Mouse (Mus musculus) MEL (cell line): ENCODE data around the gene Gucd1. TPM values are rescaled to one million over a fixed set of nuclear protein-coding genes. Genes with fewer than 3 reads are reported as not detected.

ENCODE experiments used
- DNase-seq: peaks from one replicate; pipeline ENCODE4 v3.0.0; 2011; ENCODE audit warnings: low read depth, low spot score
- H3K27ac ChIP-seq: 2 replicates; pipeline ENCODE4 v1.5.1; 2012; ENCODE audit warnings: low read depth, mild to moderate bottlenecking, control low read depth, low read length, moderate library complexity; ENCODE audit not compliant: control insufficient read depth
- H3K27me3 ChIP-seq, 2 experiments: fragments of 150-350 bp in 1 of 2; sonication (generic) in 1 of 2; 2 replicates each; pipeline ENCODE4 v1.6.1; 2012; ENCODE audit warnings: low read length in 2 of 2, mild to moderate bottlenecking in 2 of 2, improper control_type of control experiment in 1 of 2, moderate library complexity in 1 of 2; ENCODE audit not compliant: insufficient read depth in 2 of 2, control insufficient read depth in 1 of 2
- H3K36me3 ChIP-seq, 2 experiments: 2 replicates each; pipeline ENCODE4 v1.6.1; 2012 to 2014; ENCODE audit warnings: low read length in 2 of 2, improper control_type of control experiment in 1 of 2, inconsistent platforms in 1 of 2, mild to moderate bottlenecking in 1 of 2; ENCODE audit not compliant: insufficient read depth in 2 of 2, control insufficient read depth in 1 of 2
- H3K4me1 ChIP-seq, 2 experiments: fragments of 150-350 bp in 1 of 2; sonication (generic) in 1 of 2; 2 replicates each; pipeline ENCODE4 v1.6.1; 2012; ENCODE audit warnings: low read length in 2 of 2, improper control_type of control experiment in 1 of 2, mild to moderate bottlenecking in 1 of 2; ENCODE audit not compliant: insufficient read depth in 2 of 2, control insufficient read depth in 1 of 2
- H3K4me3 ChIP-seq, 2 experiments: fragments of 150-350 bp in 1 of 2; sonication (generic) in 1 of 2; 2 replicates each; pipeline ENCODE4 v1.5.1; 2012; ENCODE audit warnings: low read depth in 2 of 2, low read length in 2 of 2, mild to moderate bottlenecking in 2 of 2, moderate library complexity in 2 of 2, control low read depth in 1 of 2, improper control_type of control experiment in 1 of 2; ENCODE audit not compliant: control insufficient read depth in 1 of 2, insufficient read depth in 1 of 2
- H3K79me2 ChIP-seq: 2 replicates; pipeline ENCODE4 v1.6.1; 2012; ENCODE audit warnings: mild to moderate bottlenecking, low read length, moderate library complexity; ENCODE audit not compliant: control insufficient read depth, poor library complexity, insufficient read depth
- H3K9ac ChIP-seq: 2 replicates; pipeline ENCODE4 v1.6.1; 2012; ENCODE audit warnings: low read depth, mild to moderate bottlenecking, control low read depth, low read length, moderate library complexity; ENCODE audit not compliant: control insufficient read depth, poor library complexity, severe bottlenecking
- H3K9me3 ChIP-seq: fragments of 150-350 bp; sonication (generic); replicated peaks from 2 replicates; pipeline ENCODE4 v1.6.1; 2012; ENCODE audit warnings: mild to moderate bottlenecking, low read length, improper control_type of control experiment, moderate library complexity; ENCODE audit not compliant: insufficient read depth
- BHLHE40 ChIP-seq: IDR thresholded peaks from 2 replicates; pipeline ENCODE4 v1.6.1; 2012; ENCODE audit warnings: low read depth, mild to moderate bottlenecking, inconsistent platforms, low read length, improper control_type of control experiment, borderline replicate concordance
- CHD1 ChIP-seq: IDR thresholded peaks from 2 replicates; pipeline ENCODE4 v1.6.1; 2012; ENCODE audit warnings: low read depth, mild to moderate bottlenecking, inconsistent platforms, low read length, improper control_type of control experiment
- EP300 ChIP-seq, 2 experiments: IDR thresholded peaks; 2 replicates each; pipeline ENCODE4 v1.6.1; 2011; ENCODE audit warnings: improper control_type of control experiment in 2 of 2, low read length in 2 of 2, low read depth in 1 of 2, mild to moderate bottlenecking in 1 of 2
- GABPA ChIP-seq: IDR thresholded peaks from 2 replicates; pipeline ENCODE4 v1.6.1; 2012; ENCODE audit warnings: low read depth, mild to moderate bottlenecking, inconsistent platforms, low read length, improper control_type of control experiment, moderate library complexity
- GATA1 ChIP-seq: IDR thresholded peaks from 2 replicates; pipeline ENCODE4 v1.6.1; 2011; ENCODE audit warnings: low read depth, low read length, improper control_type of control experiment
- HCFC1 ChIP-seq: IDR thresholded peaks from 2 replicates; pipeline ENCODE4 v1.6.1; 2012; ENCODE audit warnings: low read depth, mild to moderate bottlenecking, inconsistent platforms, low read length, improper control_type of control experiment, moderate library complexity
- JUND ChIP-seq: IDR thresholded peaks from 2 replicates; pipeline ENCODE4 v1.6.1; 2011; ENCODE audit warnings: low read depth, mild to moderate bottlenecking, improper control_type of control experiment, low read length
- KAT2A ChIP-seq: conservative IDR thresholded peaks from 2 replicates; pipeline ENCODE4 v1.6.1; 2012; ENCODE audit warnings: low read depth, low read length, improper control_type of control experiment, inconsistent platforms
- MAFK ChIP-seq: IDR thresholded peaks from 2 replicates; pipeline ENCODE4 v1.6.1; 2011; ENCODE audit warnings: low read depth, mild to moderate bottlenecking, low read length, improper control_type of control experiment, borderline replicate concordance
- MAX ChIP-seq: IDR thresholded peaks from 2 replicates; pipeline ENCODE4 v1.6.1; 2011; ENCODE audit warnings: low read length, improper control_type of control experiment
- MYB ChIP-seq: IDR thresholded peaks from 2 replicates; pipeline ENCODE4 v1.6.1; 2011; ENCODE audit warnings: mild to moderate bottlenecking, low read depth, low read length, improper control_type of control experiment
- MYC ChIP-seq: IDR thresholded peaks from 2 replicates; pipeline ENCODE4 v1.6.1; 2011; ENCODE audit warnings: low read depth, mild to moderate bottlenecking, low read length, improper control_type of control experiment, moderate library complexity
- NRF1 ChIP-seq: IDR thresholded peaks from 2 replicates; pipeline ENCODE4 v1.6.1; 2014; ENCODE audit warnings: low read depth, mild to moderate bottlenecking, inconsistent platforms, low read length, improper control_type of control experiment, moderate library complexity; ENCODE audit not compliant: poor library complexity, insufficient read depth, severe bottlenecking
- POLR2A ChIP-seq, 2 experiments: IDR thresholded peaks; 2 replicates each; pipeline ENCODE4 v1.6.1; 2011 to 2012; ENCODE audit warnings: low read length in 2 of 2, mild to moderate bottlenecking in 2 of 2, control low read depth in 1 of 2, improper control_type of control experiment in 1 of 2, low read depth in 1 of 2, moderate library complexity in 1 of 2; ENCODE audit not compliant: control insufficient read depth in 1 of 2, insufficient read depth in 1 of 2, poor library complexity in 1 of 2
- POLR2AphosphoS2 ChIP-seq: IDR thresholded peaks from 2 replicates; pipeline ENCODE4 v1.6.1; 2011; ENCODE audit warnings: low read length, improper control_type of control experiment
- POLR2AphosphoS5 ChIP-seq: IDR thresholded peaks from 2 replicates; pipeline ENCODE4 v1.6.1; 2012; ENCODE audit warnings: low read depth, borderline replicate concordance, mild to moderate bottlenecking, inconsistent platforms, low read length, moderate library complexity, mixed read lengths
- RAD21 ChIP-seq: IDR thresholded peaks from 2 replicates; pipeline ENCODE4 v1.6.1; 2011; ENCODE audit warnings: mild to moderate bottlenecking, low read depth, low read length, improper control_type of control experiment
- RCOR1 ChIP-seq: IDR thresholded peaks from 2 replicates; pipeline ENCODE4 v1.6.1; 2012; ENCODE audit warnings: low read depth, mild to moderate bottlenecking, inconsistent platforms, low read length, improper control_type of control experiment
- SIN3A ChIP-seq: IDR thresholded peaks from 2 replicates; pipeline ENCODE4 v1.6.1; 2012; ENCODE audit warnings: low read length, improper control_type of control experiment, inconsistent platforms
- SMC3 ChIP-seq: IDR thresholded peaks from 2 replicates; pipeline ENCODE4 v1.6.1; 2011; ENCODE audit warnings: low read depth, low read length, improper control_type of control experiment
- TAL1 ChIP-seq: IDR thresholded peaks from 2 replicates; pipeline ENCODE4 v1.6.1; 2012; ENCODE audit warnings: mild to moderate bottlenecking, inconsistent platforms, low read length, moderate library complexity, mixed read lengths
- TBP ChIP-seq: IDR thresholded peaks from 2 replicates; pipeline ENCODE4 v1.8.0; 2011; ENCODE audit warnings: low read depth, low read length, improper control_type of control experiment
- TCF12 ChIP-seq: IDR thresholded peaks from 2 replicates; pipeline ENCODE4 v1.6.1; 2014; ENCODE audit warnings: low read depth, mild to moderate bottlenecking, inconsistent platforms, low read length, improper control_type of control experiment, moderate library complexity
- UBTF ChIP-seq: IDR thresholded peaks from 2 replicates; pipeline ENCODE4 v1.6.1; 2012; ENCODE audit warnings: low read depth, mild to moderate bottlenecking, inconsistent platforms, low read length, improper control_type of control experiment, moderate library complexity, borderline replicate concordance; ENCODE audit not compliant: insufficient read depth
- USF1 ChIP-seq: IDR thresholded peaks from 2 replicates; pipeline ENCODE4 v1.6.1; 2014; ENCODE audit warnings: low read depth, mild to moderate bottlenecking, inconsistent platforms, low read length, improper control_type of control experiment, moderate library complexity
- USF2 ChIP-seq, 2 experiments: IDR thresholded peaks; 2 replicates each; pipeline ENCODE4 v1.6.1; 2011 to 2012; ENCODE audit warnings: improper control_type of control experiment in 2 of 2, low read length in 2 of 2, borderline replicate concordance in 1 of 2, inconsistent platforms in 1 of 2, low read depth in 1 of 2, mild to moderate bottlenecking in 1 of 2; ENCODE audit not compliant: insufficient read depth in 1 of 2
- ZC3H11A ChIP-seq: IDR thresholded peaks from 2 replicates; pipeline ENCODE4 v1.6.1; 2012; ENCODE audit warnings: low read depth, mild to moderate bottlenecking, inconsistent platforms, low read length, improper control_type of control experiment
- ZKSCAN1 ChIP-seq: IDR thresholded peaks from 2 replicates; pipeline ENCODE4 v1.6.1; 2012; ENCODE audit warnings: low read depth, mild to moderate bottlenecking, inconsistent platforms, low read length, improper control_type of control experiment, moderate library complexity
- ZMIZ1 ChIP-seq: IDR thresholded peaks from 2 replicates; pipeline ENCODE4 v1.6.1; 2012; ENCODE audit warnings: low read depth, mild to moderate bottlenecking, inconsistent platforms, low read length, improper control_type of control experiment, moderate library complexity
- polyA plus RNA-seq, 2 experiments: library from polyadenylated mRNA; stranded (reverse) in 1 of 2; unstranded in 1 of 2; fragments of >175 nt in 1 of 2; fragments of >200 nt in 1 of 2; gene quantifications; 2 replicates each; pipeline versions ENCODE4 v1.2.1 to v1.2.4; 2012; ENCODE audit warnings: low replicate concordance in 2 of 2, low read depth in 1 of 2; ENCODE audit not compliant: insufficient read length in 2 of 2, insufficient read depth in 1 of 2, missing spikeins in 1 of 2
- total RNA-seq: library from RNA; depleted of rRNA; stranded (reverse); fragments of 300-350 nt; gene quantifications from 2 replicates; pipeline ENCODE4 v1.2.3, GENCODE M21; 2012

The Gucd1 gene
- total and polyA plus RNA-seq, 3 experiments, result 18.7 to 30.7 TPM; not detected in 1

GRCm38 (mm10) chr10:75341936-75342335 lies 175.8 kb downstream of the Gucd1 start:
- no peak overlapping the region for H3K9ac ChIP-seq
- peaks cover 0 to 3% of the 10 kb centered on the region in 2 experiments; a peak in 2 of 4 replicates for H3K27me3 ChIP-seq
- H3K36me3 ChIP-seq, result no peaks in the 10 kb centered on the region
- H3K4me3 ChIP-seq, result no peak overlapping the region
- no peaks in the 10 kb centered on the region for H3K79me2 ChIP-seq
- no peak overlapping the region for H3K27ac ChIP-seq
- H3K4me1 ChIP-seq, result no peaks in the 10 kb centered on the region
- DNase-seq, result no peak
- no peak for TF ChIP-seq POLR2AphosphoS5
- no peak for TF ChIP-seq BHLHE40
- no peak for TF ChIP-seq GATA1
- no peak for TF ChIP-seq JUND
- no peak for TF ChIP-seq SIN3A
- no peak for TF ChIP-seq HCFC1
- TF ChIP-seq POLR2AphosphoS2, result no peak
- no peak for TF ChIP-seq POLR2A (IDR thresholded peaks at IDR 0.05; ENCODE audit: control insufficient read depth in 1 of 2, insufficient read depth in 1 of 2, low read depth in 1 of 2, low read length in 2 of 2, poor library complexity in 1 of 2)
- TF ChIP-seq MYB, result no peak
- no peak for TF ChIP-seq KAT2A
- no peak for TF ChIP-seq RAD21
- no peak for TF ChIP-seq ZMIZ1
- TF ChIP-seq CHD1, result no peak
- no peak for TF ChIP-seq TCF12
- TF ChIP-seq ZKSCAN1, result no peak
- no peak for TF ChIP-seq USF2 (IDR thresholded peaks at IDR 0.05; ENCODE audit: borderline replicate concordance in 1 of 2, insufficient read depth in 1 of 2, low read depth in 1 of 2, low read length in 2 of 2)
- TF ChIP-seq RCOR1, result no peak
- TF ChIP-seq TAL1, result no peak
- TF ChIP-seq GABPA, result no peak
- no peaks in the 10 kb centered on the region for H3K9me3 ChIP-seq

GRCm38 (mm10) chr10:75339377-75339776 lies 178.4 kb downstream of the Gucd1 start:
- Histone ChIP-seq H3K79me2 (no peaks in the 10 kb centered on the region), H3K9ac (no peak overlapping the region), H3K4me3 (no peak overlapping the region), H3K4me1 (no peaks in the 10 kb centered on the region), H3K27ac (no peak overlapping the region), H3K36me3 (no peaks in the 10 kb centered on the region), H3K27me3 (no peaks in the 10 kb centered on the region), H3K9me3 (no peaks in the 10 kb centered on the region)
- TF ChIP-seq TAL1 (no peak), MAFK (no peak), GABPA (no peak), TCF12 (no peak), BHLHE40 (no peak), SIN3A (no peak), MAX (no peak), UBTF (no peak), SMC3 (no peak), MYC (no peak), CHD1 (no peak), EP300 (IDR thresholded peaks at IDR 0.05; ENCODE audit: low read depth in 1 of 2, low read length in 2 of 2) (no peak), USF1 (no peak), NRF1 (no peak), ZC3H11A (no peak), POLR2AphosphoS5 (no peak), TBP (no peak), MYB (no peak)
- no peak for DNase-seq
